Mouse (Mus musculus): Measurements from ENCODE around the gene Gm45808.
A peak's percentile ranks its signal among the peaks of the same experiment; 100 is the strongest.

Gene Gm45808

GRCm38 (mm10) chr7:45447325-45447990 lies 39.2 kb downstream of the Gm45808 start:
- DNase-seq, result peak in 1 of 2 experiments; percentile 17

- no peak for DNase-seq
Observed at GRCm38 (mm10) chr7:45446589-45446988, 40.0 kb downstream of the Gm45808 start.

- DNase-seq, result no peak
Observed at GRCm38 (mm10) chr7:45443526-45444420, 42.8 kb downstream of the Gm45808 start.

GRCm38 (mm10) chr7:45437521-45438276 lies 48.9 kb downstream of the Gm45808 start, which contains the start of gene Ruvbl2:
Ruvbl2 (minus strand) TSS chr7:45438096.
- DNase-seq, result peak; percentile 22 to 42

- no peak for DNase-seq
Observed at GRCm38 (mm10) chr7:45437046-45437445, 49.6 kb downstream of the Gm45808 start.

- DNase-seq, result no peak
Observed at GRCm38 (mm10) chr7:45436444-45436843, 50.2 kb downstream of the Gm45808 start.

GRCm38 (mm10) chr7:45435038-45435437 lies 51.6 kb downstream of the Gm45808 start:
- no peak for DNase-seq

- DNase-seq, result peak; percentile 100
Observed at GRCm38 (mm10) chr7:45434203-45435015, 52.2 kb downstream of the Gm45808 start, which contains the start of gene Gys1. Gys1 (plus strand) TSS chr7:45434844.

- no peak for DNase-seq
Observed at GRCm38 (mm10) chr7:45433835-45434202, 52.8 kb downstream of the Gm45808 start.

- no peak for DNase-seq
Observed at GRCm38 (mm10) chr7:45426556-45426955, 60.1 kb downstream of the Gm45808 start.

- DNase-seq, result no peak
Observed at GRCm38 (mm10) chr7:45421194-45421593, 65.4 kb downstream of the Gm45808 start.

- no peak for DNase-seq
Observed at GRCm38 (mm10) chr7:45420615-45420919, 66.0 kb downstream of the Gm45808 start, which contains the start of gene Lhb. Lhb (plus strand) TSS chr7:45420820.

GRCm38 (mm10) chr7:45419859-45420614 lies 66.6 kb downstream of the Gm45808 start:
- DNase-seq, result no peak

- DNase-seq, result no peak
Observed at GRCm38 (mm10) chr7:45417962-45418492, 68.6 kb downstream of the Gm45808 start.

Data from thymus, postnatal 36 days (tissue).